Mouse (Mus musculus): Measurements from ENCODE around the gene Surf4.
"Not testable (repeated sequence)": the region's sequence is repeated elsewhere in the genome, so short reads cannot be mapped to it uniquely, and the experiment has no call there.

The Surf4 gene

DNA sequence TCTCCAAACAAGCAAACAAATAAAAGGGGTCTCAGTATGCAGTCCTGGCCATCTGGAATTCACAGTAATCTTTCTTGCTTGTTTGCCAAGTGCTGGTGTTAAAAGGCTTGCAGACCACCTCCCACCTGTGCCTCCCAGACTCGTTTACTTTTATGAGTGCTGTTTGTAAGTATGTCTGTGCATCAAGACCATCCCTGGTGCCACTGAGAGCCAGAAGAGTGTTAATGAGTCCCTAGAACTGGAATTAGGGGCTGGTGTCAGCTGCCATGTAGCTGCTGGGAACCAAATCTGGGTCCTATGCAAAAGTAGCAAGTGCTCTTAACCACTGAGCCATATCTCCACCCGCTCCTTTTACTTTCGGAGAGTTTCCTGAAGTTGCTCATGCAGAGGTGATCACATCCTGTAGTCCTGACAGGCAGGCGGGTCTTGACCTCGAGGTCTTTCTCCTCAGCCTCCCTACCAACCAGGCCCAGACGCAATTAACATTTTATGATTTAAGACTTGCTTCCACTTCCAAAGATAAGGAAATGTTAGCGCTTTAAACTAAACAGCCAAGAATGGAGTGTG lies 31.8 kb downstream of the Surf4 start:
- peak; percentile 36 to 41 for DNase-seq

- DNase-seq, result no peak
Measured at GRCm38 (mm10) chr2:26900731-26901130, 33.0 kb downstream of the Surf4 start.

DNA sequence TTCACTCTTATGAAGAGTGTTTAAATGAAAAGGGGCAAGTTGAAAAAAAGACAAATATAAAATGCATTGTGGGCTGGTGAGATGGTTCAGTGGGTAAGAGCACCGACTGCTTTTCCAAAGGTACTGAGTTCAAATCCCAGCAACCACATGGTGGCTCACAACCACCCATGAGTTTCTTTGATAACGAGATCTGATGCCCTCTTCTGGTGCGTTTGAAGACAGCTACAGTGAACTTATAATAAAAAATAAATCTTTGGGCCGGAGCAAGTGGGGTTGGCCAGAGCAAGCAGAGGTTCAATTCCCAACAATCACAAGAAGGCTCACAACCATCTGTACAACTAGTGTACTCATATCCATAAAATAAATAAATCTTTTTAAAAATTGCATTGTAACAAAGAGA lies 37.8 kb downstream of the Surf4 start:
- no peak for DNase-seq

- DNase-seq, result not testable (repeated sequence)
Measured at GRCm38 (mm10) chr2:26886170-26886569, 47.6 kb downstream of the Surf4 start.

GRCm38 (mm10) chr2:26885541-26885940 lies 48.2 kb downstream of the Surf4 start:
- DNase-seq, result not testable (repeated sequence)

DNA sequence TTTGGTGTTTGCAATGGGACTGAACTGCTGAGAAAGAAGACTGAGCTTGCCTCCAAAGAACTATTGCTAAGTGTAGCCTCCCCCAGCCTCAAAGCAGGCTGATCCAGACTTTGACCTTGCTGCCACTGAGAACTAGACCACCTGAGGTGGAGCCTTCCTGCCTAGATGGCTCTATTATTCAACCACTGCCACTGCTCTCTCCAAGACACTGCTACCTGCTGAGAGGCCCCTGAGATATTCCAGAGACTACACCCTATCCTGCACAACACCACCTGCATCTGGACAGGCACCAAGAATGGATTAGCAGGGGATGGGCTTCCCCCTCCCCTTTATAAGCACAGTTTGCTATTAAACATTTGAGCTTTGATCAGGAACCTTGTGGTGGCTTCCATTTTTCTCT lies 55.2 kb downstream of the Surf4 start:
- DNase-seq, result no peak

DNA sequence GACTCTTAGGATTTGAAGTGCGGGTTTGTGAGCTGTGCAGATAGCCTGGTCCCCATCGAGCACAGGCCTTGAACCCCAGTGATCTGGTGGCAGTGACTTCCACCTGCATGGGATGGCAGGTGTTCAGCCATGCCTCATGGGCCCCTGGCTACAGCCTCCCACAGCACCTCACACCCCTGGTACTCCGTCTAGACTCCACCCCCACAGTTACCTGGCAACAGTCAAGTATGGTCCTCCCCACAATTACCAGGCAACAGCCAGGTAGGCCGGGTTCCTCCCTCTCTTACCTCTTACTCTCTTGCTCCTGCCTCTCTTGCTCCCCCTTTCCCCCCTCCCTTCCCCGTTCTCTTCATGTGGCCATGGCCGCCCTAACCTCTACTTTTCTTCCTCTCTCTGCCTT lies 63.1 kb downstream of the Surf4 start:
- no peak for DNase-seq

Measured in B cell, adult 2 months (primary cell).